Mouse (Mus musculus): ENCODE results near the gene Map3k15. TPM values are rescaled to one million over a fixed set of nuclear protein-coding genes. Genes with fewer than 3 reads are reported as not detected.

The Map3k15 gene
- polyA plus RNA-seq (2014; fragmentation: Illumina TruSeq; extraction: RNeasy Lipid Tissue Mini Kit (QIAGEN cat#74804); ENCODE audit: low read depth, low replicate concordance): 1.7 TPM

GRCm38 (mm10) chrX:159988002-159988960, at the start of gene Map3k15:
Gene Map3k15 (plus strand): TSS chrX:159988433.

GRCm38 (mm10) chrX:160137861-160138717, 149.9 kb downstream of the Map3k15 start, which contains the start of gene Pdha1:
Gene Pdha1 (minus strand): TSS chrX:160138413.

Other genes with a start within 250 kb of the Map3k15 start
- 11.1 TPM for gene Pdha1, start 150.0 kb downstream of the Map3k15 start, polyA plus RNA-seq (2014; fragmentation: Illumina TruSeq; extraction: RNeasy Lipid Tissue Mini Kit (QIAGEN cat#74804); ENCODE audit: low read depth, low replicate concordance)